Mouse (Mus musculus): ENCODE data around the gene Gadd45a. TPM values are rescaled to one million over a fixed set of nuclear protein-coding genes. Genes with fewer than 3 reads are reported as not detected.

Gadd45a gene
- polyA plus RNA-seq, 1 experiment from 2014 or later: 88.3 TPM

GRCm38 (mm10) chr6:66989518-66989917, 47.7 kb downstream of the Gadd45a start:
- Histone ChIP-seq H3K27ac (peak overlapping the region; percentile 41), H3K27me3 (replicated peaks) (no peaks in the 10 kb centered on the region), H3K4me3 (no peak overlapping the region), H3K4me2 (no peak overlapping the region), H3K9ac (no peak overlapping the region), H3K9me3 (replicated peaks) (no peaks in the 10 kb centered on the region), H3K4me1 (peaks cover 56% of the 10 kb centered on the region), H3K36me3 (no peaks in the 10 kb centered on the region)
- 36% methylated on average over 3 of the region's 3 CpGs for WGBS (ENCODE audit: insufficient replicate concordance)
- ATAC-seq: no peak

GRCm38 (mm10) chr6:66989037-66989436, 48.2 kb downstream of the Gadd45a start:
- 35% methylated on average over 6 of the region's 6 CpGs for WGBS (ENCODE audit: insufficient replicate concordance)
- Histone ChIP-seq H3K9me3 (replicated peaks) (no peaks in the 10 kb centered on the region), H3K36me3 (no peaks in the 10 kb centered on the region), H3K4me3 (no peak overlapping the region), H3K4me2 (0 out of 2 replicates have a peak overlapping the region, but pooled peaks have one; percentile 8), H3K9ac (no peak overlapping the region), H3K27ac (peak overlapping the region; percentile 41; the same call in 1 of the 2 replicates), H3K4me1 (peaks cover 60% of the 10 kb centered on the region), H3K27me3 (replicated peaks) (no peaks in the 10 kb centered on the region)
- ATAC-seq: no peak

- H3K4me3 ChIP-seq: no peak overlapping the region
- H3K4me1 ChIP-seq: peaks cover 62% of the 10 kb centered on the region
- H3K27ac ChIP-seq: peak overlapping the region; percentile 85
- no peaks in the 10 kb centered on the region for H3K9me3 ChIP-seq (replicated peaks)
- WGBS (ENCODE audit: insufficient replicate concordance): 86% methylated on average over 9 of the region's 9 CpGs
- H3K27me3 ChIP-seq (replicated peaks): no peaks in the 10 kb centered on the region
- no peak for ATAC-seq
- no peak overlapping the region for H3K9ac ChIP-seq
- H3K36me3 ChIP-seq: no peaks in the 10 kb centered on the region
- H3K4me2 ChIP-seq: no peak overlapping the region
These were observed 48.9 kb downstream of the Gadd45a start for GRCm38 (mm10) chr6:66988363-66988762.

- H3K27me3 ChIP-seq (replicated peaks): no peaks in the 10 kb centered on the region
- H3K9ac ChIP-seq: peak overlapping the region; percentile 20; the same call in 1 of the 2 replicates
- H3K4me3 ChIP-seq: no peak overlapping the region
- H3K9me3 ChIP-seq (replicated peaks): no peaks in the 10 kb centered on the region
- peaks cover 62% of the 10 kb centered on the region for H3K4me1 ChIP-seq
- H3K27ac ChIP-seq: peak overlapping the region; percentile 85
- peak overlapping the region; percentile 40 for H3K4me2 ChIP-seq
- 46% methylated on average over 3 of the region's 3 CpGs for WGBS (ENCODE audit: insufficient replicate concordance)
- ATAC-seq: peak; percentile 96
- no peaks in the 10 kb centered on the region for H3K36me3 ChIP-seq
These were observed 49.6 kb downstream of the Gadd45a start for GRCm38 (mm10) chr6:66987643-66988042.

- Histone ChIP-seq H3K27ac (0 out of 2 replicates have a peak overlapping the region, but pooled peaks have one; percentile 0), H3K36me3 (no peaks in the 10 kb centered on the region), H3K27me3 (replicated peaks) (no peaks in the 10 kb centered on the region), H3K4me3 (no peak overlapping the region), H3K4me1 (peaks cover 59% of the 10 kb centered on the region), H3K4me2 (no peak overlapping the region), H3K9ac (no peak overlapping the region), H3K9me3 (replicated peaks) (no peaks in the 10 kb centered on the region)
- WGBS (ENCODE audit: insufficient replicate concordance): 75% methylated on average over 12 of the region's 12 CpGs
- ATAC-seq: peak; percentile 50
These were observed 51.2 kb downstream of the Gadd45a start for GRCm38 (mm10) chr6:66986063-66986462.

GRCm38 (mm10) chr6:66985500-66985899, 51.8 kb downstream of the Gadd45a start:
- ATAC-seq: no peak
- Histone ChIP-seq H3K4me1 (peaks cover 59% of the 10 kb centered on the region), H3K27me3 (replicated peaks) (no peaks in the 10 kb centered on the region)

More at GRCm38 (mm10) chr6:66985500-66985899, 51.8 kb downstream of the Gadd45a start:
- no peak overlapping the region for H3K9ac ChIP-seq
- H3K4me2 ChIP-seq: no peak overlapping the region
- WGBS (ENCODE audit: insufficient replicate concordance): 70% methylated on average over 7 of the region's 7 CpGs
- 0 out of 2 replicates have a peak overlapping the region, but pooled peaks have one; percentile 0 for H3K27ac ChIP-seq
- H3K36me3 ChIP-seq: no peaks in the 10 kb centered on the region
- H3K4me3 ChIP-seq: no peak overlapping the region
- H3K9me3 ChIP-seq (replicated peaks): no peaks in the 10 kb centered on the region

Other genes with a start within 250 kb of the Gadd45a start
- not detected in 2 replicates for gene Vmn1r39, start 226.8 kb downstream of the Gadd45a start, polyA plus RNA-seq (2016; fragmentation: Nextera tagmentation; extraction: Ambion mirVana)
- gene Gng12, start 141.1 kb downstream of the Gadd45a start, polyA plus RNA-seq (2016; fragmentation: Nextera tagmentation; extraction: Ambion mirVana): 30.9 and 35.0 TPM in 2 replicates
- 513 and 532 TPM in 2 replicates for gene Serbp1, start 200.7 kb upstream of the Gadd45a start, polyA plus RNA-seq (2016; fragmentation: Nextera tagmentation; extraction: Ambion mirVana)

Measured in liver, embryonic 12.5 days (tissue).